Mouse (Mus musculus) monocyte, adult 5-6 weeks (primary cell): ENCODE data around the gene Pigk. TPM values are rescaled to one million over a fixed set of nuclear protein-coding genes. Genes with fewer than 3 reads are reported as not detected.

Experiments used
- ATAC-seq: fragments of 153-309, 156-312 bp; replicated peaks from 2 replicates; pipeline ENCODE4 v1.8.0; 2017; ENCODE audit warnings: mild to moderate bottlenecking; ENCODE audit not compliant: low TSS enrichment, insufficient number of reproducible peaks, severe bottlenecking, poor library complexity, low FRiP score
- total RNA-seq: library from RNA; stranded (forward); fragments of 200-1000, 200-491, 200-594 nt; gene quantifications from 3 replicates; pipeline ENCODE4 v1.2.3, GENCODE M21; 2017

Pigk gene
- total RNA-seq, 1 experiment from 2014 or later, result 39.8 TPM

GRCm38 (mm10) chr3:152874431-152875355 is 160.8 kb downstream of the Pigk start:
- no peak for ATAC-seq

- no peak for ATAC-seq
Measured at GRCm38 (mm10) chr3:152875723-152876290, 161.9 kb downstream of the Pigk start.

DNA sequence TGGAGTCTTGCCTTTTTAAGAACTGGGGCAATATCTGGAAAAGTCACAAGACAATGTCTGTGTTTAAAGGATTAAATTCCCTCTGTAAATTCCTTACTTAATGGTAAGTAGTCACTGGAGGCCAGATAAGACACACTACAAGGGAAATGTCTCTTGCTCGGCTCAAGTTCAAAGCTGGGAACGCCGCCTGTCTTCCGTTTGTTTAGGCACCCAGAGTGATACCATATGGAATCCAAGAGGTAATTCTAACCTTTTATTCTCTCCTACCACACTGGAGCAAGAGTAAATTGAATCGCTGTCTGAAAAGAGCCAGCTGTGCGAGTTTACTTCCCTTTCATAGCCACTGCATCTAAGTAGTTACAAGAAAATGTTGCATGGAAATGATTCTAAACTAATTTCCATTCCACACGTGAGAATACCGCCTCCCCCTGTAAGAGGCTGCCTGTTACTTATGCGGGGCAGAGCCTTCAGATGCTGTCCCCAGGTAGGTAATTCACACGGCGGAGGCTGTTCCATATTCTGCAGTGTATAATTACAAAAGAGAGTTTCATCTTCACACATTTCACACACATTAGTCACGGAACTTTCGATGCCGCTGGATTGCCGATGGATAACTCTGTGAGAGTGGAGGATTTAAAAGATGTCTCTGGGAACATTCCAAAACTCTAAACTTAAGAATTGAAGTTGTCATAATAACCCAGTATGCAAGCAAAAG is 166.4 kb downstream of the Pigk start:
- no peak for ATAC-seq

- no peak for ATAC-seq
Measured at GRCm38 (mm10) chr3:152881706-152882105, 167.8 kb downstream of the Pigk start.

DNA sequence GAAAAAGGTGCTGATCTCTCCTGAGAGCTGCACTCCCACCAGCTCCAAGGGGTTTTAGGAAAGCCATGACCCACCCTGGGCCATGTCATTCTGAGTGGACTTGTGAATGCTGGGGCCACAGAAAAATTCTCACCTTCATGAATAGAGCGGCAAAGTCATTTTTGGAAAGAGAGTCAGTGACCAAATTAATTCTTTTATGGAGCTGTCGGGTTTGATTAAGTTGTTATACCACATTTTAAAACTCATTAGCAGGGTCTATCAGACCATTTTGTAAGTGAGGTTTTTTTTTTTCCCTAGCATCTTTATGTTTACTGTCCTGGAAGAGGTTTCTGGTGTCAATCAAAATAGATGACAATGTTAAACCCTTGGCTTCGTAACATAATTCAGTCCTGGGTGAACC is 169.7 kb downstream of the Pigk start:
- no peak for ATAC-seq

- ATAC-seq, result no peak
Measured at GRCm38 (mm10) chr3:152886749-152887148, 172.8 kb downstream of the Pigk start.

- ATAC-seq, result no peak
Measured at GRCm38 (mm10) chr3:152888116-152888515, 174.2 kb downstream of the Pigk start.

- no peak for ATAC-seq
Measured at GRCm38 (mm10) chr3:152894935-152895334, 181.0 kb downstream of the Pigk start.

GRCm38 (mm10) chr3:152896111-152896510 is 182.2 kb downstream of the Pigk start:
- no peak for ATAC-seq

- ATAC-seq, result no peak
Measured at GRCm38 (mm10) chr3:152897196-152897595, 183.3 kb downstream of the Pigk start.

DNA sequence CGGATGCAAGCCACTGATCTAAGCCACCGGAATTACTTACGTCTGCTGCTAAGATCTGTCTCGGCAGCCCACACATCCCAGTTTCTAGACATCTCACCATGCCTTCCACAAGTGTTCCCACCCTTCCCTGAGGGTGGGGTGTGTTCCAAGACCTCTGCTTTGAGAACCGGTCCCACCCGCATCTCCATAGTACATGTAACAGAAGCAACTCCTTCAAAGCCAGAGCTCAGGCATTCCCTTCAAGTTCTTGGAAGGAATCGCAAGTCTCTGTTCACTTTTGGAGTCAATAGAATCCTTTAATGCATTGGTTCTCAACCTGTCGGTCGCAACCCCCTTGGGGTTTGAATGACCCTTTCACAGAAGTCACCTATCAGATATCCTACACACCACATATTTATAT is 185.0 kb downstream of the Pigk start:
- no peak for ATAC-seq

DNA sequence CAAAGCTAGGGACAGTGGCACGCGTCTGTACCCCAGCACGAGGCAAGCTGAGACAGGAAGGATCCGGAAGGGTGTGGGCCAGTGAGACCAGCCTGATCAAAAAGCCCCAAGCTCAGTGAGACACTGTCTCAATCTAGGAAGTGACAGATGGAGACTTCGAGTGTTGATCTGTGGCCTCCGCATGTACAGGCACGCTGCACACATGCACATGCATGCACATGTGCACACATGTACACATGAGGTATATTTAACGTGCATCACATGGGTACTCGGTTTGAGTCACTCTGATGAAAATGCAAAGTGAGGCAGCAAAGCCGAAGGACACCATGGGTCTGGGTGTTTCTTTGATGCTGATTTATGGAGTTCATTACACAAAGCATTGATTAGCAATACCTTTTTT is 191.1 kb downstream of the Pigk start:
- no peak for ATAC-seq

- ATAC-seq, result peak; percentile 48; the same call in 1 of the 2 replicates
Measured at GRCm38 (mm10) chr3:152905800-152906199, 191.9 kb downstream of the Pigk start.

DNA sequence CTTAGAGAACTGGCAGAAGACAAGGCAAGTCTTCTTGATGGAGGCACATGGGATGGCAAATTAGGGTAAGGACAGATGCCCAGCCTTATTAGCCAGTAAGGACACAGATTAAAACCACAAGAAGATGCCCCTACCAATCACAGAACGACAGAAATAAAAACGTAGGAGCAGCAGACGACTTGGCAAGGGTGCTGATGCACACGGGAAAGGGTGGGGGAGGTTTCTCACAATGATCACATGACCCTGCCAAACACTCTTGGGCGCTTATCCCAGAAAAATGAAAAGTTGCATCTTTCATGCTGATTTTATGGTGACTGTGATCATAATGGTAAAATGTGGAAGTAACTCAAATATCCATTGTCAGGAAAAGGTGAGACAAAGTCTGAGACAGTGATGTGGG is 193.2 kb downstream of the Pigk start:
- ATAC-seq, result no peak

DNA sequence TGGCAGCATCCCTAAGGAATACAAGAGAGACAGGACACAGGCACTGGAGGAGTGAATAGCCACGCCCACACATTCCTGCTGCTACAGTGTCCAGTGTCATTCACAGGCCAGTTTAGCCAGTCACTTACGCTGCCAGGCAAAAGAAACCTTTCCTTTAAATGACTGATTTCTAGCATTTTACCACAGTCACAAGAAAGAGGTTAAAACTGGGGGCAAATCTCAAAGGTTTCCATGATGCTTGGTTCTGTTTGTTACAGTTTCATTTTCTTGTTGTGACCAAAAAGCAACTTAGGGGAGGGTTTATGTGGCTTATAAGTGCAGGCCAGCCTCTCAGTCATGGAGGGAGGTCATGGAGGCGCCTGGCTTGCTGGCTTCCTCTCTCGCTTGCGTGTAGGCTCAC is 193.8 kb downstream of the Pigk start:
- ATAC-seq, result no peak

GRCm38 (mm10) chr3:152911578-152911977 is 197.7 kb downstream of the Pigk start:
- no peak for ATAC-seq

- ATAC-seq, result peak; percentile 85
Measured at GRCm38 (mm10) chr3:152912216-152913101, 198.6 kb downstream of the Pigk start.

- no peak for ATAC-seq
Measured at GRCm38 (mm10) chr3:152913150-152913549, 199.2 kb downstream of the Pigk start.

GRCm38 (mm10) chr3:152913625-152914024 is 199.7 kb downstream of the Pigk start:
- no peak for ATAC-seq
